ENCODE assay signal across 24 mouse cellular contexts in the genomic region with DNA sequence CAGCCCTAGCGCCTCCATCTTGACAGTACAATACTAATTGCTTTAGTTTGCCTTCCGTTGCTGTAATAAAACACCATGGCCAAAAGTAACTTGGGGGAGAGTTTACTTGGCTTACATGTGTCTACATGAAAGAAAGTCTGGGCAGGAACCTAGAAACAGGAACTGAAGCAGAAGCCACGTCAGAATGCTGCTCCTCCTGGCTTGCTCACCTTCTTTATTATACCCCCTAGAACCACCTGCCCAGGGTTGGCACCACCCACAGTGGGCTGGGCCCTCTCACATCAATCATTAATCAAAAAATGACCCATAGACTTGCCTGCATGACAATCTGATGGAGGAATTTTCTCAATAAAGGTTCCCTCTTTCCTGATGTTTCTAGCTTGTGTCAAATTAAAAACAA. TPM values are rescaled to one million over a fixed set of nuclear protein-coding genes. Genes with fewer than 3 reads are reported as not detected.
DNase-seq lines count a peak whose midpoint lies in the region; ATAC-seq and TF ChIP-seq lines count a peak whose summit lies in the region.
"Had no signal": no experiment of that assay in that cellular context is flagged by ENCODE, and none has a peak within 500 bp of the region (broad histone marks: within the 10 kb centered on the region; RNA-seq: fewer than 3 reads in every experiment).

No protein-coding gene starts in this region.

- no peak for TF ChIP-seq CTCF in MEL (IDR thresholded peaks at IDR 0.05 in 2 of 3, conservative IDR thresholded peaks at IDR 0.05 in 1 of 3; ENCODE audit: control insufficient read depth in 1 of 3, insufficient read depth in 1 of 3, low read depth in 2 of 3, low read length in 3 of 3, poor library complexity in 1 of 3, severe bottlenecking in 1 of 3)

- TF ChIP-seq EP300 in MEL (IDR thresholded peaks at IDR 0.05; ENCODE audit: low read depth in 1 of 2, low read length in 2 of 2) = no peak

- no peak overlapping the region for H3K27ac ChIP-seq in MEL (ENCODE audit: control insufficient read depth, low read depth, low read length)
- H3K27ac ChIP-seq: embryonic facial prominence, embryonic 12.5 days; forebrain, embryonic 15.5 days; hindbrain, embryonic 15.5 days had no signal

- peak; percentile 15 to 38 for DNase-seq in kidney, postnatal 36 days
- no peak for DNase-seq in kidney, adult 11 months
- DNase-seq in B cell, adult 2 months = peak; percentile 40 to 52
- DNase-seq in MEL (ENCODE audit: low read depth, low spot score) = peak; percentile 22
- DNase-seq in splenic B cell, adult 2 months (ENCODE audit: low read depth, low spot score) = peak; percentile 67
- DNase-seq: adrenal gland, postnatal 10 days; cerebellum, adult 11 months; cerebellum, adult 8-10 months; cerebellum, postnatal 14 days; gastrocnemius, postnatal 36 days had no signal

- H3K9me3 ChIP-seq in MEL (replicated peaks; ENCODE audit: insufficient read depth, low read length) = no peaks in the 10 kb centered on the region
- H3K9me3 ChIP-seq: embryonic facial prominence, embryonic 12.5 days; forebrain, embryonic 15.5 days; heart, embryonic 12.5 days; hindbrain, embryonic 15.5 days had no signal

- H3K4me3 ChIP-seq in MEL (ENCODE audit: control insufficient read depth in 1 of 2, insufficient read depth in 1 of 2, low read depth in 2 of 2, low read length in 2 of 2) = no peak overlapping the region
- H3K4me3 ChIP-seq: embryonic facial prominence, embryonic 12.5 days; forebrain, embryonic 15.5 days; heart, embryonic 12.5 days; hindbrain, embryonic 15.5 days had no signal

- H3K79me2 ChIP-seq in MEL (ENCODE audit: control insufficient read depth, insufficient read depth, low read length, poor library complexity) = peaks cover 47% of the 10 kb centered on the region

- H3K9ac ChIP-seq in MEL (ENCODE audit: control insufficient read depth, low read depth, low read length, poor library complexity, severe bottlenecking) = no peak overlapping the region
- H3K9ac ChIP-seq: embryonic facial prominence, embryonic 12.5 days; forebrain, embryonic 15.5 days; hindbrain, embryonic 15.5 days had no signal

- ATAC-seq in granulocyte monocyte progenitor cell, adult 5-6 weeks (replicated peaks; ENCODE audit: poor library complexity, severe bottlenecking) = no peak
- ATAC-seq in CD4-positive, CD25-positive, alpha-beta regulatory T cell, adult 4 months = no peak
- ATAC-seq: forebrain, embryonic 15.5 days had no signal

- peaks cover 9 to 27% of the 10 kb centered on the region in 2 experiments for H3K4me1 ChIP-seq in MEL (ENCODE audit: control insufficient read depth in 1 of 2, insufficient read depth in 2 of 2, low read length in 2 of 2)

- no peak for TF ChIP-seq RAD21 in MEL (IDR thresholded peaks at IDR 0.05; ENCODE audit: low read depth, low read length)

- no peak for TF ChIP-seq POLR2A in MEL (IDR thresholded peaks at IDR 0.05; ENCODE audit: control insufficient read depth in 1 of 2, insufficient read depth in 1 of 2, low read depth in 1 of 2, low read length in 2 of 2, poor library complexity in 1 of 2)

- no peaks in the 10 kb centered on the region for H3K27me3 ChIP-seq in MEL (ENCODE audit: control insufficient read depth in 1 of 2, insufficient read depth in 2 of 2, low read length in 2 of 2)
- H3K27me3 ChIP-seq in splenic B cell, adult 2 months (ENCODE audit: control insufficient read depth, insufficient read depth, low read length, poor library complexity, severe bottlenecking) = no peaks in the 10 kb centered on the region; the same call in 1 of the 2 replicates
- H3K27me3 ChIP-seq: embryonic facial prominence, embryonic 12.5 days; forebrain, embryonic 15.5 days; heart, embryonic 12.5 days; hindbrain, embryonic 15.5 days had no signal

- H3K36me3 ChIP-seq in MEL (ENCODE audit: control insufficient read depth in 1 of 2, insufficient read depth in 2 of 2, low read length in 2 of 2) = peaks cover 0 to 49% of the 10 kb centered on the region in 2 experiments; a peak in 2 of 4 replicates
- H3K36me3 ChIP-seq in splenic B cell, adult 2 months (ENCODE audit: control insufficient read depth, insufficient read depth, low read length, poor library complexity, severe bottlenecking) = no peaks in the 10 kb centered on the region
- H3K36me3 ChIP-seq: embryonic facial prominence, embryonic 12.5 days; forebrain, embryonic 15.5 days; heart, embryonic 12.5 days; hindbrain, embryonic 15.5 days had no signal

TF ChIP-seq in MEL, 35 proteins besides CTCF, POLR2A, EP300 and RAD21:
- TF ChIP-seq SIN3A (IDR thresholded peaks at IDR 0.05; ENCODE audit: low read length) (no peak), MXI1 (IDR thresholded peaks at IDR 0.05; ENCODE audit: low read depth, low read length) (no peak), POLR2AphosphoS2 (IDR thresholded peaks at IDR 0.05; ENCODE audit: low read length) (no peak), ZC3H11A (IDR thresholded peaks at IDR 0.05; ENCODE audit: low read depth, low read length) (no peak)

RNA-seq across cellular contexts. Expression of gene Atf6, which starts 2.8 kb away (rescaled TPM):
- total RNA-seq in MEL (2012; rRNA removed) = 11.7 and 14.3 TPM in 2 replicates
- polyA plus RNA-seq in MEL (2012; ENCODE audit: insufficient read depth in 1 of 2, insufficient read length in 2 of 2, low read depth in 1 of 2, low replicate concordance in 2 of 2, missing spikeins in 1 of 2) = 10 to 100 TPM in 1 of 2 experiments, not detected in 1; 16.4 TPM
- total RNA-seq in granulocyte monocyte progenitor cell, adult 5-6 weeks (2014; fragmentation: Nextera tagmentation) = 19.2 and 27.1 TPM in 2 replicates
- 27.5 and 30.5 TPM in 2 replicates for total RNA-seq in granulocyte monocyte progenitor cell, adult 5-6 weeks (2017)
- 1 to 10 TPM; 5.8 to 8.8 TPM for polyA plus RNA-seq in CD4-positive, CD25-positive, alpha-beta regulatory T cell, adult 4 months (2017; shearing (Covaris generic))

RNA-seq across cellular contexts. Expression of gene Gm26620, which starts 20.1 kb away (rescaled TPM):
- total RNA-seq in MEL (2012; rRNA removed) = 3.1 and 5.5 TPM in 2 replicates
- 1 to 10 TPM in 1 of 2 experiments, not detected in 1; 1.0 TPM for polyA plus RNA-seq in MEL (2012; ENCODE audit: insufficient read depth in 1 of 2, insufficient read length in 2 of 2, low read depth in 1 of 2, low replicate concordance in 2 of 2, missing spikeins in 1 of 2)
- not detected in 2 replicates for total RNA-seq in granulocyte monocyte progenitor cell, adult 5-6 weeks (2014; fragmentation: Nextera tagmentation)
- total RNA-seq in granulocyte monocyte progenitor cell, adult 5-6 weeks (2017) = not detected in 2 replicates
- polyA plus RNA-seq in CD4-positive, CD25-positive, alpha-beta regulatory T cell, adult 4 months (2017; shearing (Covaris generic)) = not detected
- polyA plus RNA-seq: embryonic facial prominence, embryonic 12.5 days; hindbrain, embryonic 11.5 days had no signal

RNA-seq across cellular contexts. Expression of gene Dusp12, which starts 20.6 kb away (rescaled TPM):
- 41.8 and 50.0 TPM in 2 replicates for total RNA-seq in MEL (2012; rRNA removed)
- polyA plus RNA-seq in MEL (2012; ENCODE audit: insufficient read depth in 1 of 2, insufficient read length in 2 of 2, low read depth in 1 of 2, low replicate concordance in 2 of 2, missing spikeins in 1 of 2) = 10 to 100 TPM in 1 of 2 experiments, not detected in 1; 33.8 TPM
- total RNA-seq in granulocyte monocyte progenitor cell, adult 5-6 weeks (2014; fragmentation: Nextera tagmentation) = 16.9 and 18.2 TPM in 2 replicates
- 10.3 and 10.9 TPM in 2 replicates for total RNA-seq in granulocyte monocyte progenitor cell, adult 5-6 weeks (2017)
- 10 to 100 TPM; 14.8 to 16.1 TPM for polyA plus RNA-seq in CD4-positive, CD25-positive, alpha-beta regulatory T cell, adult 4 months (2017; shearing (Covaris generic))

RNA-seq across cellular contexts. Expression of gene Fcrlb, which starts 48.0 kb away (rescaled TPM):
- total RNA-seq in MEL (2012; rRNA removed) = not detected in 2 replicates
- not detected for polyA plus RNA-seq in MEL (2012; ENCODE audit: insufficient read depth in 1 of 2, insufficient read length in 2 of 2, low read depth in 1 of 2, low replicate concordance in 2 of 2, missing spikeins in 1 of 2)
- not detected in 2 replicates for total RNA-seq in granulocyte monocyte progenitor cell, adult 5-6 weeks (2014; fragmentation: Nextera tagmentation)
- not detected in 2 replicates for total RNA-seq in granulocyte monocyte progenitor cell, adult 5-6 weeks (2017)
- not detected for polyA plus RNA-seq in CD4-positive, CD25-positive, alpha-beta regulatory T cell, adult 4 months (2017; shearing (Covaris generic))
- total RNA-seq: adrenal gland, postnatal 4 days; ES-E14; gastrocnemius, adult 8-10 months; gastrocnemius, postnatal 36 days; heart, adult 8-10 months; heart, postnatal 25 days had no signal
- polyA plus RNA-seq: C2C12; embryonic facial prominence, embryonic 12.5 days; forebrain, embryonic 11.5 days; heart, embryonic 12.5 days; hindbrain, embryonic 11.5 days had no signal
